Mouse (Mus musculus) heart, postnatal 4 days (tissue): Measurements from ENCODE around the gene Trdn. TPM values are rescaled to one million over a fixed set of nuclear protein-coding genes. Genes with fewer than 3 reads are reported as not detected.

Source experiments
- DNase-seq: peaks from one replicate; pipeline ENCODE4 v3.0.0; 2021
- total RNA-seq, 2 experiments: library from RNA; stranded (reverse); gene quantifications; 2 replicates each; pipeline ENCODE4 v1.2.3; 2021

Gene Trdn
- total RNA-seq, 2 experiments from 2014 or later = 247 to 271 TPM

DNA sequence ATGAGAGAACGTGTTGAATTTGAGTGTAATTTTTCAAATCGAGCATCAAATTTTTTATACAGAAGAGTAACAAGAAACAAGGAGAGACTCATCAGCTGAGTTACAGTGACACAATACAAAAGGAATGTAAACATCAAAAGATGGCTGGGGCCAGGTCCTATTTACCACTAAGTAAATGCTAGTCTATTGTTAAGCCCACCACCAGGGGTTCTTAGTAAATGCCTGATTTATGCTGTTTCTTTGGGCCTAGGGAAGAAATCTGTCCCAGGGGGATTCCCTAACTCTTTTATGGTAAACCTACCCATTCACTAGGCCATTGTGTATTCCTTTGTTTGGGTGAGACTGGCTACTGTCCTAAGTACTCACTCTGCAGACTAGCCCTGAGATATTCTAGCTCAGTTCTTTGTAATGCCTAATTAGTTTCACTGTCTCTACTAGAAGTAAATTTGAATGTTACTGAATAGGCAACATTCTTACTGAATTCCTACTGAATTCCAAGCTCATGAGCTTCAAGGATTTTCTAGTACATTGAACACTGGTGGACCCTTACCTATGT lies 295.2 kb downstream of the Trdn start:
- no peak for DNase-seq

Other genes starting within 250 kb of the Trdn start
- gene Nkain2, start 190.1 kb upstream of the Trdn start, total RNA-seq = under 1 TPM; 0.26 to 0.43 TPM